Mouse (Mus musculus) spleen, postnatal 36 days (tissue): ENCODE measurements at regions not wholly inside any gene's neighbourhood (a gene's known extent, or its start where the extent isn't known, plus 50 kb on each side); places are given as distances from the start of the nearest gene placed in this dataset.

Experiments
- DNase-seq, 2 experiments: peaks; one replicate each; pipeline ENCODE4 v3.0.0; 2022; ENCODE audit warnings: low spot score in 2 of 2, mixed read lengths in 1 of 2

DNA sequence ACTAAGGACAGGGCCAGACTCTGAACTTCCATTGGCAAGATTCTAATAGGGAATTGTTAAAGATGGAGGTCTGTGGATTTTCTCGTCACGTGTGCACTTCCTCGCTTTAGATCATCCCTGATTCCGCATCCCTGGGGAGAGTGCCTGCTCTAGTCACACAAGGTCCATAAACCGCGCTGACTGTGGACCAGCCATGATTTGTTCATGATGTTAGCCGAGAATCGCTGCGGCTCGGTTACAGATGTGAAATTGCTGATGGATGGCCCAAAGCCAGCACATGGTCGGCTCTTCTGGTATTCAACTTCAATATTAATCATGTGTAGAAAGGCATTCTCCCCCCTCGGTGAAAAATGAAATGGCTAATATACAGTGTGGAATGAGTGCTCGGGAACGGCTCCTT is 387.6 kb upstream of the Nfe2l3 start:
- DNase-seq = no peak

DNA sequence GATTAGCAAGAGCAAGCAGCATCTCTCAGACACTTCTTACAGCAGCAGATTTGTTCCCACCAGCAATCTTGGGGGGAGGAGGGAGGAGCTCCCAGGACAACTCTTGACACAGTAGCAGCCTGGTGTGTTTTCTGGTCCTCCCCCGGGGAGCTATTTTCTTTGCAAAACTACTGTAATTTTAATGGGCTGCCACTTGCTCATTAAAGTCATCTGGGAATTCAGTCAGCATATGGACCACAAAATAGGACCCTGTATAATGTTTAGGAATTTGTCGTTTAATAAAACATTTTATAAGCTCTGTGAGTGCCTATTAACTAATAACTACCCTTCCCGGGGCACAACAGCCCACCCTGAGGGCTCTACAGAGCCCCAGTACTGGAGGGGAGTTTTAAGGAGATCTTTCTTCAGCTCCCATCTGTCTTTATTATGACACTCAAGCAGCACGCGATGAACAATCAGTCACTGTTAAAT is 380.0 kb upstream of the Nfe2l3 start:
- no peak for DNase-seq

DNA sequence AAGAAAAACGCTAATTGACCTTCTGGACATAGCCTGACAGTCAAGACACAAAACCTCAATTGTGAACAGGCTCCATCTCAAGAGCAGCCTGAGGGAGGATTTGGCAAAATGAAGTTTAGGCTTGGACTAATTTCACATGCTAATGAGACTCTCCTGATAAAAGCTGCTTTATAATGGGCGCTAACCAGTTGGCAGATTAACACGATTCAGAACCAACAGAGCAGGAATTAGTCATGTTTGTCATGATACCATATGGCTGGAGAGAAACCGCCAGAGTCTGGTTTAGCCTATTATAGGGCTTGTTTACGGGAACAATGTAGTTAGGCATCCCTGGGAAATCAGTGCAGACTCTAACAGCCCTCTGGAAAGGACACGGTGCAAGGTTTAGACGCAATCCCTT is 375.2 kb upstream of the Nfe2l3 start:
- DNase-seq = no peak

DNA sequence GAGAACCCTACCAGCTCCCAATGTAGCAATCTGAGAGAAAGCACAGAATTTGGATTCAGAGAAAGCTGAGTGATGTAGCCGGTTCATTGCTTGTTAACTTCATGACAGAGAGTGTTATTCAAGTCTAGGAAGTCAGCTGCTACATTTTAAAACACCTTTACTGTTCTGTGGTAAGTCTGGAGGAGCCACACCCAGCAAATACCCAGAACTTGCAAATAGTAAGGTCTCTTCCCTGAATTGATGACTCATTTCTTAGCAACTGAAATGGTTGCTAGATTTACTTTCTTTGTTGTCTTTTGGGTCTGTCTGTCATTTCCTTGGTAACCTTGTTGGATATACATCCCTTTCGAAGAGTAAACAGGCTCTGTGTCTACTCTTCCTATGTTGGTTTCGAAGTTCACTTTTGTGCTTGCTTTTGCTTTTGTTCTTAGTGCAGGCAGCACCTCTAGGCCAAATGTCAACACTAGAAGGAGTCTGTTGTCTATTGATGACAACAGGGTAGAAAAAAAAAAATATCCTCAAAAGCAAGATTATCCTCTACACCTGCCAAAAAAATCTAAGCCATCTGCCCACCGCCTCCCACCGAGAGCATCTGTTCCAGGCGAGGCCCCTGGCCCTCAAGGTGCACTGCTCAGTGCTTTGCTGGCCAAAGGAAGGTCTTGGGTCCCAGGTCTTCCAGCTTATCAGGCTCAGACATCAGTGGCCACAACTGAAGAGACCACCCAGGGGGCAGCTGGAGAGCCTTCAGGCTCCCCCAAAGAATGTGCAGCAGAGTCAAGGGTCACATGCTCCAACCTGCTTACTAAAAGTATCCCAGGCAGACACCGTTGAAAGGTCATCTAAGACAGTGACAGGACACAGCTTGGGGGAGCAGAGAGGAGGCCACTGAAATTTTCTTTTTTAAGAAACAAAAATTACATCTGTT is 372.3 kb upstream of the Nfe2l3 start:
- no peak for DNase-seq

DNA sequence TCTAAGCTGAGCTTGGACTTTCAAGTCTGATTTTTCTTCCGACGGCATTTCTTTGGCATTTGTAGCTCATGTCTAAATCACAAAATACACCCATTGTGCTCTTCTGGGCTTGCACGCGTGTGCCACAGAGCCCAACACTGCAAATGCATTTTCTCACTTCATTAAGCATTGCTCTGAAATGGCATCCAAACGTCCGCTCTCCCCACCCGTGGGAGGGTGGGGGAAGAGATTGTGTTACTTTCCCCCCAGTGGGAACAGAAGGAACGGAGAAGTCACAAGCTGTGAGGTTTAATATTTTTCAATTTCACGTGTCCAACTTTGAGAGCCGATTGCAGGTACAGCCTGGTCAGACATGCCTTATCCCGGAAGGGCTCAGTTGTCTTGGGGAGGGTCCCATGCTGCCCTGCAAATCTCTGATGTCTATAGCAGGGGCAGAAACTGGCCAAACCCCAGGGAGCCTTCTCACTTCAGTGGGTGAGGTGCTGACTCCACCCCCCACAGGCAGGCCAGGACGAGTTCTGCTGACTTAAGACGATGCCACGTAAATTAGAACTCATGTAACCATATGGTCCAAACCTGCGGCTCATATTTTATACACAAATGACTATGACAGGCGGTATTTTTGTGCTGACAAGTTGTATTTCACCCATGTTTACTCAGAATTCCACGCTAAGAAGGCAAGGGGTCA is 371.5 kb upstream of the Nfe2l3 start:
- DNase-seq = no peak

DNA sequence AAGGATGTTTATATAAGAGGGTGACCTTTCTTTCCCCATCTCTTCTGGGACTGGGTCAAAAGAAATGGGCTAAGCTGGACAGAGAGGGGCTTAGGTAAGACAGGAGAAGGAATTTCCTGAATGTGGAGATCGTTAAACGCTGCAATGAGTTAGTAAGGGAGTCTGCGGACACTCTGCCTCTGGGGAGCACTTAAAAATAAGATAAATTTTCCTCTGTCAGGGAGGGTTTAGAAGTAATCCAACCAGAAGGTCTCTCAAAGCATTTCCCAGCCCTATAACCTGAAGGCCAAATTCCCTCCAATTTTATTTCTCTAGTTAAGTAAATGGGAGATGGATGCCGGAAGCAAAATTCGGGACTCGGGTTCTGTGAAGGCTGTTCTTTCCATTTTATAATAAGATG is 367.3 kb upstream of the Nfe2l3 start:
- DNase-seq = no peak

DNA sequence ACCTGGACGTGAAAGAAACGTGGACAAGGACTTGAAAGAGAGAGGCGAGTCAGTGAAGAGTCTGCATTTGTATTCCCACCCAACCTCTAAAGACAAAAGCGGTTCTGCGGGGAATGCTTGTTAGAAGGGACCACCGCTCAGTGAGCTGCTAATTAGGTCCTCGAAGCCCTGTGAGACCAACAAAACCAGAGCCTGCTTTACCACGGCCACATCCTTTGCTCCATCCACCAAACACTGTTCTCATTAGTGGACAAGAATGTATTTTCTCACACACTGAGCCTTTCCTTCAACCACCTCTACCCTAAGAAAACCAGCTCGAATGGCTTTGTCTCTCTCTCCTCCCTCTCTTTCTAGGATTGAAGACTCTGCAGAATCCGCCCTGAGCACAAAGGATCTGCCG is 365.1 kb upstream of the Nfe2l3 start:
- DNase-seq = no peak

DNA sequence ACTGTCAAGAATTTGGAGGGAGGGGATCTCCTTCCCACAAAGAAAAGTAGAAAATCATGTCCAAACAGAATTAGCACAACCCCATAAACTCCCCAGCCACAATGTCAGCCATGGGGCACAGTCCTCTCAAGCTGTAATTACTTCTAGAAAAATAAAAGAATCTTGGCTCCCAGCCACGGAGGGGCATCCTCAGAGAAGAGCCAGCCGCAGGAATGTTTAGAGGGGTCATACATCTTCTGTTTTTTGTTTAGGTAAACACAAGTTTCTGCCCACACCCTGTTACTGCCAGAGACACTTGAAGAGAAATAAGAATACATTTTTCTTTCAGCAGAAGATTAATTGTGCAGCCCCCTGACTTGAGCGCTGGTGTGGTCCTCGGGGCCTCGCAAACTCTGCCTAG is 362.5 kb upstream of the Nfe2l3 start:
- no peak for DNase-seq

DNA sequence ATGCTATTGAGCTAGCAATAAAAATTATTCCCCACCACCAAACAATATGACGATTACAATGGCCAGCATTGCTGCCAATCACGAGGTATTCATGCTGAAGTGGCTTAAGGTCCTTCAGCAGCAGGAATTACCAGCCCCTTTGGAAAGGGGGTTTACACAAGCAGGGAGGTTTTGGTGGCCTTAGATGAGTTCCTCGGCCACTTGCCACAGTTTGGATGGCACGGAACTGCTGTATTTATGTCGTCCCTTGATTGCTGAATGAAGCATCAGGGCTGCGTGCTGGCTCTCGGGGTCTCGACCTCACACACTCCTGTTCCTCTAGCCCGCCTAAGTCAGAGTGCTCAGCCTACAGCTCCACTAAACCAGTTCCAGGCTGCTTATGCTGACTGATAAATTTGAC is 361.2 kb upstream of the Nfe2l3 start:
- no peak for DNase-seq

DNA sequence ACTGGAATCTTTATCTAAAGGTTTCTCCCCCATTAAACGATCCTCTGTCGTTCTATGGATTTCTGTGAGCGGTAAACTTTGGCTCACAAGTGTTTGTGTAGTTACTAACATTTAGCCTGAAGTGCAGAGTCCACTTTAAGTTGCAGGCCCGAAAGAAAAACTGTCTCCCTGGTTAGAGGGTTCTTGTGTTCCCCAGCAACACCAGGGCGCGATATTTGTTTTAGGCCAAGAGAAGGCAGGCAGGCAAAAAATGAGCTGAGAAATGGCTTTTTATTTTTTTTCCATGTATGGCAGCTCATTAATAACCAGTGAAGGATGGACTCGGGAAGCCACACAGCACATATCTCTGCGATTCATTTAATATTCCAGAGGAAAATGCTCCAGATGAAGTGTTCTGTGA is 357.4 kb upstream of the Nfe2l3 start:
- DNase-seq = no peak

DNA sequence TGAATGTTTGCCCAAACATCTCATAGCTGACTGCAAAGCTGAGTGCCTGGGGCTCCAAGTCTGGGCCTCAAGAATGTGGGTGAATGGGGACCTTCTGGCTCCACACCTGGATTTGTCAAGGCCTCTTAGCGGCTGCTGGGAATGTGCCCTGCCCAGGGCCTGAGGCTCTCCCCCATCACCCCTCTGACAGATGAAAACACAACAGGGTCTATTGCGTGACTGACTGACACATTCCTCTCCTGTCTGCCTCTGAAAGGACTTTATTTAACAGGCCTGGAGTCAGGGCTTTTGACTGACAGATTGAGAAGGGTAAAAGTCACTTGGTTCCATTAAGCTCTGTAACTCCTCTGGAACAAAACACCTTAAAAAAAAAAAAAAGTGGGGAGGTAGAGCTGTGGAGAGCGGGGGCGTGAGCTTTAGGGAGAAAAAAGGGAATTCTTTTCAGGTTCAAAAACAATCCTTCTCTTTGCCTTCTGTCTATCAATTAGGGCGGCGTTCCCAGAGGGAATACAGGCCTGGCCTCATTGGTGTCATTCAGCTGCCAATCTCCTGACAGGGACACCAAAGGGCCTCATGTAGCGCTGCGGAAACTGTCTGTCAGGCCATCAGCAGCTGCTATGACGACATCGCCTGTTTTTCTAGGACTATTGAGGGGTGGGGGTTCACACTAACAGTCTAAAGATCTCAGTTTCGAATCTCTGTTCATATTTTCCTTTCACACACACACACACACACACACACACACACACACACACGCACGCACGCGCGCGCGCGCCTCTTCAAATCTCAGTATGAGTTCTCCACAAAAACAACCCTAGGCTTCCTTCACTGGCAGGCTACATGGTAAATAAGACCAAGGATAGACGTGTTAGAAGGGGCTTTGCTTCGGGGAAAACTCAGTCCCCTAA is 355.4 kb upstream of the Nfe2l3 start:
- no peak for DNase-seq

DNA sequence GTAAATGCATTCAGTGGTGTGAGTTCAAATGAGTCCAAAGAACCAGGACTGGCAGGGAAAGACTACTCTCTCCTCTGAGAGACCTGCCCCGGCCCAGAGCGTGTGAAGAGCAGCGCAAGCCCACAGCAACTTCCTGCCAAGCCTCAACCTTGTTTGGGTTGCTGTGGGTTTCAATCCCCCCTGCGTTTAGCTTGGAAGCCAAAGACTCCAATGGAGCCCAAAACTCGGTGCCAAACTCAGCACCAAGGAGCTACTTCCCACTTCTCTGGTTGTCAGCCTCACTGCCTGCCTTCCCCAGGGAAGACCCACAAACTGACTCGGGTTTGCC is 354.7 kb upstream of the Nfe2l3 start:
- no peak for DNase-seq

DNA sequence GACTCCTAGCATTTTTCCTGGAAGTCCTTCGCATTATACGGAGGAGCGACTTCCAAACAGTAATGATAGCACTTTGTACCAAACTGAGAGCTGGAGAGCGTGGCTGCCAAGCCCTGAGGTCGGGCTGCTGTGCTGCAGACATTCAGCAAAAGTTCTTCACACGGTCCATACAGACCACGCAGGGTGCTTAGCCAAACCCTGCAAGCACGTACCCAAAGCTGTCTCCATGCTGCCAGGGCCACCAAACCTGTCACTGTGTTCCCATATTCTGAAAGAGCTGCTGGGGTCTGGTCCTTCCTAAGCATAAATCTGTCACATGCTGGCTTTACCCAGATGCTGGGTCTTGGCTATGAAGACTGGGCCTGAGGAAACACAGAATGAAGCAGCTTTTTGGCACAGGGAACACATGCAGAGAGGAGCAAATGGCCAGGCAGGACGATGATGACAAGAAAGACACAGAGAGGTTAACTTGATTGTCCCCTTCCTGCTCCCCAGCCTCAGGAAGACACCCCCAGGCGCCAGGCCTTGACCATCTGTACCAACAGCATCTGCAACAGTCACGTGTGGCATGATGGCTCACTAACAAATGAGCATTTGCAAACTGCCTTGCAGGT is 354.0 kb upstream of the Nfe2l3 start:
- DNase-seq = no peak

DNA sequence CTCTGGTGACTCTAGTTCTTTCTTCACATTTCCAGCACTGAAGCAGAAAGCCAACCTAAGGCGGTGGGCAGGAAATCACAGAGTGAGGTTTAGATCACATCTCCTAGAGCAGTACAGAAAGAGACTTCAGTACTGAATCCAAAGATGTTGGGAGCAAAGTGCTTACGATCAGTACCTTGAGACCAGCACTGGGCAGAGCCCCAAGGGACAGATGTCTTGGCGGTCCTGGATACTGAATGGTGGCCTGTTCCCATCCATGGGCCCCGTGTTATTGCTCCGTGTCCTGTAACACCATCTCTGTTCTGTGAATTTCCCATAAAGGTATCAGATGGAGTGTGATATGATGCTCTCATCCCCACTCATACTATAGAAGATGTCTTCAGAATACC is 353.5 kb upstream of the Nfe2l3 start:
- DNase-seq = no peak

DNA sequence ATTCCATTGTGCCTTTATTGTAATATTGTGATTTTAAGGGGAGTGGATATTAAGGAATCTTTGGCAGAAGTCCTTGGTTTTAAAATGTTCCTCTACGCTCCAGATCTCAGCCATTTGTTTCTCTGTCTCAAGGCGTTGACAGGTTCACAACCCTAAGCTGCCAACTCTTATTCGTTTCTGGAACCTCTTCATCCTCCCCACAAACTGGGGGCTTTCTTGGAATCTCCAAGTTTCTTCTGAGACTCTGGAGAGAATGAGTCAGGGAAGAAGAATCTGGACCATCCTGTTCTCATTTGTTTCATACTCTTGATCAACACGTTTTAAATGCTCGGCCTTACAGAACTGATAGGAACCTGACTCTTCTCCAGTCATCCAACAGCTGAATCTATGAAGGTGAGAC is 351.4 kb upstream of the Nfe2l3 start:
- DNase-seq = no peak

DNA sequence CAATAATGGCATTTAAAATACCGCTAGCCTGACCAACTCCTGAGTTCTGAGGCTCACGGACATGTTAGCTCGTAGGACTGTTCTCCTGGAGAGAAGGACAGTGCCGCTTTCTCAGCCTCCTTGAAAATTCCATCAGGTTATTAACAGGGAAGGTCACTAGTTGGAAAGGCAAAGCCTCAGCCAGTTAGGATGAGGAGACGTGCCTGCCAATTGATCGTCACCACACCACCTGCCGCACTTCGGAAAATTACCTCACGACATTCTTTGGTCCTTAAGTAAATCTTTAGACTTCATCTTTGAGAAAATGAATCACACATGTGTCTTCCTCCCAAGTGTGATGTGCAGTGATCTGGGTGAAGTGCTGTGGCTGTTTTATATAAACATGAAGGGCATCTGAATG is 347.8 kb upstream of the Nfe2l3 start:
- no peak for DNase-seq

DNA sequence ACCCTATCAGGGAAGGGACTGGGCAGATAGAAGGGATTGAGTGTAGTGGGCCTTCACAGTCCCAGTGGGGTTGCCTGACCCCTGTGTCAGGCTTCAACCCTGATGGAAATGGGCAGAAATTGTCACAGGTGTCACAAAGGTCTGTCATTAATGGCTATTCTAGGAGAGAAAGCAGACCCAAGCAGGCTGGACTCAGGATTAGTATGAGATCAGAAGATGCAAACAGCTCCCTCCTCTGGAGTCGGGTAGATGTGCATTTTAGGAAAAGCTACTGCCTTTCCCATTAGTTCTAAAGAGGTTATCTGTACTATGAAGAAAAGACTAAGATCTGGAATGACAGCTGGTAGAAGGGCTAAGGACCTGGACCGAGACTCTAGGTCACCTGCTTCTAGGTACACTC is 346.9 kb upstream of the Nfe2l3 start:
- DNase-seq = no peak

DNA sequence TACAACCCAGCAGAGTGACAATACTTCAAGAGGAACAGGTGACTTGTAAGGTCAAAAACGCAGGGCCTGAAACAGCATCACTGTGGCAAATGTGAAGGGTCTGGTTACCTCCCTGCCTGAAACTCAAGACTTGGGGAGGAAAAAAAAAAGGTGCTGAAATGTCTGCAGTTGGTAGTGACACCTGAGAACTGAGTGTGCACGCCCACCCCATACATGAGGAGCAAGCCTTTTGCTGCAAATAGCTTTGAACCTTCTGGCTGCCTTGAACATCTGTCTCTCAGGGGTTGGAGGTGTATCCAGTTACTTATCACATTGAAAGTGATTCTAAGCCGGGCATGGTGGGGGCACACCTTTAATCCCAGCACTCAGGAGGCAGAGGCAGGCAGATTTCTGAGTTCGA is 346.1 kb upstream of the Nfe2l3 start:
- no peak for DNase-seq

DNA sequence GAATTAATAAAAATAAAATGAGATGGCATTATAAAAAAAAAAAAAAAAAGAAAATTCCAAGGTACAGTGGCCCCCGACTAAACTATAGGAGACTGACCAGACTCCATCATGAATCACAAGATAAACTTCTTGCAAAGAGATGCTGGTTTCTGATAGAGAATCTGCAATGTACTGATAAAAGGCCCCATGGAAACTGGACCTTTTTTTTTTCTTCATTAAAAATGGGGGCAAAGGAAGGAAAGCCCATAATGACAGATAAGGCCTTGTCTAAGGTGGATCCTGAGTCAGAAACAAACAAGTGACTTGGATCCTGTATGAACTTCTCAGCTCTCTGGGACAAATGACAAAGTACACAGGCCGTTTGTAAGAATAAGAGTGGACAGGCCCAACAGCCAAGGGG is 344.7 kb upstream of the Nfe2l3 start:
- DNase-seq = no peak

DNA sequence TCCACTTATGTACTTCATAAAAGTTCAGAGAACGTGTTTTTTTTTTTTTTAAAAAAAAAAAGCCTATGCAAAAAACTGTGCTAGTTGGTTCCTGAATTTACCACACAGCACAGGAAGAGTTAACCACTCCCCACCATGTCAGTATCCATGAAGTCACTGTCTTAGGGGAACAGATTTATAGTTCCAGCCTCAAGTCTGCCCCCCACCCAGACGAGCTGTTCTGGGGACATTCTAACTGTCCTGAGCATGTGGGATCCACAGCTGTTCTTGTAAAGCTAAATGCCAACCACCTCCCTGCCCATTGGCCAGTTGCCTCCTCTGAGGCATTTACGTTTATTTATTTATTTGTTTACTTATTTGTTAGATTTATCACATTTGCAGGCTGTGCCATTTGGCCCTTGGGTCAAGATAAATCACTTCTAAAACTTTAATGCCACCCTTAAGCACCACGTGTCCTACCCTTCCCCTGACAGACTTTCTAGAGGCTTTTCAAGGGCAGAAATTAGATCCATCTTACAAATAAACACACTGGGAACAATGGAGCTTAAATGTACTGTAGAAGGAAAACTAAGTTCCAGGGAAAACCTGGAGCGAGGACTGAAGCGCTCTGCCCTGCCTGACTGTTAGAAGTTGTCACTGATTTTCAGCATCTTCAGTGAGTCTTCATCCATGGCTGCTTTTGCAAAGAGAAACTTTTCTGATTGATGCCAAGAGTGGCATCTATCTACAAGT is 343.7 kb upstream of the Nfe2l3 start:
- no peak for DNase-seq

DNA sequence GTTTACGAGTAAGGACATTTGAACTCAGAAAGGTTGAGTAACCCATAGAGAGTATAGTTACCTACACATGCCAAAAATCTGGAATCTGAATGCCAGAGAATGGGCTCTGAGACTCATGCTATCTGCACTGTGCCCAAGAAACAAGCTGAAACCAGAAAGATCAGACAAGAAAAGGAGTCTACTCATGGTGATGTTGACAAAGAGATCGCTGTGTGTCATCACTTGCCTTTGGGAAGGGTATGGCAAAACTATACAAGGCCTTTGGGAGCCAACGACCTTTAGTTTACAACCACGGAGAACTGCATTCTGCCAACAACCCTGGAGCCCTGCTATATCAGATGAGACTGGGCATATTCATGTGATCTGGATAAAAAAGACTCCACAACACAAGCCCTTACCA is 339.3 kb upstream of the Nfe2l3 start:
- DNase-seq = no peak
